Mouse (Mus musculus) thymus, adult 2 months (tissue): ENCODE results near the gene Btbd9. TPM values are rescaled to one million over a fixed set of nuclear protein-coding genes. Genes with fewer than 3 reads are reported as not detected.

Experiments used
- DNase-seq: peaks from one replicate; pipeline ENCODE4 v3.0.0; 2021
- H3K27ac ChIP-seq: fragments of 200-500 bp; 2 replicates; pipeline ENCODE4 v1.5.1; 2012; ENCODE audit warnings: low read length, control low read depth; ENCODE audit not compliant: control insufficient read depth, insufficient read depth
- H3K27me3 ChIP-seq: fragments of 200-500 bp; 2 replicates; pipeline ENCODE4 v1.6.1; 2012; ENCODE audit warnings: mild to moderate bottlenecking, low read length, moderate library complexity, mixed read lengths; ENCODE audit not compliant: control insufficient read depth, insufficient read depth
- H3K36me3 ChIP-seq: fragments of 200-500 bp; 2 replicates; pipeline ENCODE4 v1.6.1; 2012; ENCODE audit warnings: mild to moderate bottlenecking, low read length, moderate library complexity; ENCODE audit not compliant: control insufficient read depth, insufficient read depth
- H3K4me1 ChIP-seq: fragments of 200-500 bp; replicated peaks from 2 replicates; pipeline ENCODE4 v1.6.1; 2012; ENCODE audit warnings: low read length; ENCODE audit not compliant: control insufficient read depth, insufficient read depth
- H3K4me3 ChIP-seq: fragments of 200-500 bp; 2 replicates; pipeline ENCODE4 v1.5.1; 2012; ENCODE audit warnings: mild to moderate bottlenecking, low read length, control low read depth, moderate library complexity; ENCODE audit not compliant: control insufficient read depth, insufficient read depth
- CTCF ChIP-seq: fragments of 200-500 bp; IDR thresholded peaks from 2 replicates; pipeline ENCODE4 v1.5.1; 2012; ENCODE audit warnings: mild to moderate bottlenecking, control low read depth, low read length, moderate library complexity, borderline replicate concordance; ENCODE audit not compliant: control insufficient read depth, poor library complexity, insufficient read depth; ENCODE audit errors: extremely low read depth
- POLR2A ChIP-seq: fragments of 200-500 bp; IDR thresholded peaks from 2 replicates; pipeline ENCODE4 v1.6.1; 2012; ENCODE audit warnings: mild to moderate bottlenecking, low read length, control low read depth, moderate library complexity; ENCODE audit not compliant: control insufficient read depth, poor library complexity, insufficient read depth; ENCODE audit errors: extremely low read depth
- WGBS: fragments of 180-500 bp; shearing (Covaris S2); methylation state at CpG from one replicate; pipeline ENCODE4 v1.1.7; 2018; 5-methylcytosine and 5-hydroxymethylcytosine counted together
- polyA plus RNA-seq: library from polyadenylated mRNA; depleted of rRNA; stranded (reverse); fragments of >200 nt; gene quantifications from 2 replicates; pipeline ENCODE4 v1.2.3, GENCODE M21; 2012

Gene Btbd9
- polyA plus RNA-seq, 1 experiment: 29.1 TPM

DNA sequence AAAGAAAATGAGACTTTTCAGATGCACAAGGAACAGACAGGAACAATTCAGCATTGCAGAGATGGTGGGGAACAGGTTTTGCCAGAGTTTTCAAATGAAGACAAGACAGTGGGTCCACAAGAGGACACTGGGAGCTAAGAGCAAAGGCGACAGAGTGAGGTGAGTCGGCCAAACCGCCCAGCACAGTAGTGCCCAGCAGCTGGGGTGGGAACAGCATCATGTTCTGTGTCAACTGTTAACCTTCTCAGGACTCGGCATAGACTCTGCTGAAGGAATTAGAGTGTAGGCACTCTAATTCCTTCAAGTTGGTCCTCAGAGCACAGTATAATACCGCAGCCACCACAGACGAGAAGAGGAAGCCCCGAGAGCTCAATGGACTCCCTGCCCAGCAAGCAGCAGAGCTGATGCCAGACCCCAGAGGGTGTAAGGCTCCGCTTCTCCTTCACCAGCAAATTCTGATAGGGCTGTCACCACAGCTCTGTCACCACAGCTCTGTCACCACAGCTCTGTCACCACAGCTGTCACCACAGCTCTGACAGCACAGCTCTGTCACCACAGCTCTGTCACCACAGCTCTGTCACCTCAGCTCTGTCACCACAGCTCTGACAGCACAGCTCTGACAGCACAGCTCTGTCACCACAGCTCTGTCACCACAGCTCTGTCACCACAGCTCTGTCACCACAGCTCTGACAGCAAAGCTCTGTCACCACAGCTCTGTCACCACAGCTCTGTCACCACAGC lies 57.7 kb downstream of the Btbd9 start:
- H3K27ac ChIP-seq: no peak overlapping the region
- no peaks in the 10 kb centered on the region for H3K36me3 ChIP-seq
- no peaks in the 10 kb centered on the region for H3K27me3 ChIP-seq
- TF ChIP-seq POLR2A (no peak), CTCF (no peak)
- 32% methylated on average over 8 of the region's 8 CpGs for WGBS
- no peak for DNase-seq
- H3K4me3 ChIP-seq: no peak overlapping the region
- H3K4me1 ChIP-seq: no peaks in the 10 kb centered on the region; the same call in 1 of the 2 replicates

DNA sequence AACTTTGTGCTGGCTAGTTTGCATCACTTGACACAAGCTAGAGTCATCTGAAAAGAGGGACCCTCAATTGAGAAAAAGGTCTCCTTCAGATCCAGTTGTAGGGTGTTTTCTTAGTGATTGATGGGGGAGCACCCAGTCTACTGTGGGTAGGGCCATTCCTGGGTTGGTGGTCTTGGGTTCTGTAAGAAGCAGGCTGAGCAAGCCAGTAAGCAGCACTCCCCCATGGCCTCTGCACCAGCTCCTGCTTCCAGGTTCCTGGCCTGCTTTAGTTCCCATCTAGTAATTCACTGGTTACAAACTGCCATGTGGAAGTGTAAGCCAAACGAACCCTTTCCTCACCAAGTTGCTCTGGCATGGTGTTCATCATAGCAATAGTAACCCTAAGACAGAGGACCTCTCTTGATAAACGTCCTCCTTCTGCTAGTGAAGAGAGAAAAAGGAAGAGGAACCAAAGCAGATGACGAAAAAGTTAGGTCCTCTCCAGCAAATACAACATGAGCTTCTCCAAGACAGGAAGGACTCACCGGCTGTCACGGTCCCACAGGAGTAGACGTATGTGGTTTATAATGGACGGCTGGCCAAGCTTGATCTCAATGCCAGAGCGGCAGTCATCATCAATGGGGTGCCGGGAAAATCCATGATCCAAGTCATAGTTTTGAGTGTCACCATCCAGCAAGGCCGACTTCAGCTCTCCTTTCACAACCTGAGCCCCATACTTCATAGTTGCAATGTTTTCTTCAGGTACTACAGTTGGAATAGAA lies 59.5 kb downstream of the Btbd9 start:
- DNase-seq: no peak
- 91% methylated on average over 10 of the region's 10 CpGs for WGBS

DNA sequence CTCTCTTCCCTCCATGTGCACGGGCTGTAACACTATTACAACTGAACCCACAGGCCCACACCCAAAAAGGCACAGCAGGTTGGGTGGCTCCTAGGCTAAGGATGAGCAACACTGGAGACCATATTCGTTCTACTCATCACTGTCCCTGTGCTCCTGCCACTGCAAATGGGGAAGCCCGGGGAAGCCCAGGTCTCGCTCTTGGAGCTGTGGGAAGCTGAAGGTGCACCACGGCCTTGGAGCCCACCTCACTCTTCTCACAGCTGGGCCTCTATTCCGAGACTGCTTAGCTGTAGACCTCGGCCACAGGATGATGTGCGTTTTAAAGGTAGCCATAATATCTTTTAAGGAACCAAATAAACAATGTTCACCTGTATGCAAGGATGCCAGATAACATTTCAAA lies 60.9 kb downstream of the Btbd9 start:
- Histone ChIP-seq H3K4me1 (no peaks in the 10 kb centered on the region), H3K27ac (no peak overlapping the region), H3K36me3 (no peaks in the 10 kb centered on the region), H3K27me3 (no peaks in the 10 kb centered on the region), H3K4me3 (no peak overlapping the region)
- WGBS: 97% methylated on average over 8 of the region's 8 CpGs
- DNase-seq: no peak
- no peak for TF ChIP-seq POLR2A
- no peak for TF ChIP-seq CTCF

More for the DNA sequence above, 59.5 kb downstream of the Btbd9 start:
- no peaks in the 10 kb centered on the region for H3K27me3 ChIP-seq
- TF ChIP-seq CTCF (no peak), POLR2A (no peak)
- H3K4me3 ChIP-seq: no peak overlapping the region
- H3K27ac ChIP-seq: no peak overlapping the region
- no peaks in the 10 kb centered on the region for H3K4me1 ChIP-seq
- no peaks in the 10 kb centered on the region for H3K36me3 ChIP-seq

DNA sequence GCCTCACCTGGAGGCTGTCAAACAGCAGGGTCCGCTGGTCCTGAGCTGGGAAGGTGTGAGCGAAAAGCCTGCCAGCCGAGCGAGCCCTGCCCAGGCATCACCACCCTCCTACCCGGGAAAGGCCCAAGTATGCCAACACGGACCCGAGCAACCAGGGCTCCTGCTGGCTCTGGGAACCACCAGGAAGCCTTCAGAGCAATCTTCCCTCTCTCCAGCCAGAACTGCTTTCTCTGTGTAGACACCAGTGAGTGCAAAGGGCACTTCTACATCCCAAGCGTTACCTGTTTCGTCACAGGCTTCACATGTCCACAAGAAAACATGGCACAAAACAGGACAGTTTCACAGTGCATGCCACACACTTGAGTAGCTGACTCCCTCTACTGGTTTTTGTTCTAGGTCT lies 63.3 kb downstream of the Btbd9 start:
- no peaks in the 10 kb centered on the region for H3K4me1 ChIP-seq
- 98% methylated on average over 9 of the region's 9 CpGs for WGBS
- DNase-seq: no peak
- no peak for TF ChIP-seq POLR2A
- no peak for TF ChIP-seq CTCF
- no peaks in the 10 kb centered on the region for H3K36me3 ChIP-seq
- no peak overlapping the region for H3K4me3 ChIP-seq
- no peak overlapping the region for H3K27ac ChIP-seq
- H3K27me3 ChIP-seq: no peaks in the 10 kb centered on the region

- Histone ChIP-seq H3K4me3 (no peak overlapping the region), H3K36me3 (no peaks in the 10 kb centered on the region), H3K4me1 (no peaks in the 10 kb centered on the region), H3K27ac (no peak overlapping the region), H3K27me3 (no peaks in the 10 kb centered on the region)
- 96% methylated on average over 7 of the region's 7 CpGs for WGBS
- no peak for DNase-seq
- no peak for TF ChIP-seq POLR2A
- TF ChIP-seq CTCF: no peak
These were observed 63.8 kb downstream of the Btbd9 start for GRCm38 (mm10) chr17:30512531-30512930.

DNA sequence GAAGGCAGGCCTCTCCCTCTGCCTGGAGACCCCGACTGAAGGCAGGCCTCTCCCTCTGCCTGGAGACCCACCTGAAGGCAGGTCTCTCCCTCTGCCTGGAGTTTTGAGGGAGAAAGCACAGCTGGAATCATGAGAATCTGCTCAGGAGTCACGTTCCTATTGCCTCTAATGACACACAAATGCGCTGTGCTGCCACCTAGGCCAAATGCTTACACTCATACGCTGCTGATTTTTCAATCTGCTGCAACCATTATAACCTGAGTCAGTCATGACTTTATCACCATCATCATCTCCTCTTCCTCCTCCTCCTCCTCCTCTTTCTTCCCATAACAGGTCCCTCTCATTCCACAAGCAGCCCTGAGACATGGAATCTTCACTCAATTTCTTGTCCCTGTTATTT lies 64.3 kb downstream of the Btbd9 start:
- WGBS: 97% methylated on average over 4 of the region's 4 CpGs
- Histone ChIP-seq H3K36me3 (no peaks in the 10 kb centered on the region), H3K4me3 (no peak overlapping the region), H3K4me1 (no peaks in the 10 kb centered on the region), H3K27ac (no peak overlapping the region), H3K27me3 (no peaks in the 10 kb centered on the region)
- TF ChIP-seq POLR2A (no peak), CTCF (no peak)
- DNase-seq: no peak
